Mouse (Mus musculus): ENCODE measurements around the gene Rbpms2. TPM values are rescaled to one million over a fixed set of nuclear protein-coding genes. Genes with fewer than 3 reads are reported as not detected.
"Not testable (repeated sequence)": the region's sequence is repeated elsewhere in the genome, so short reads cannot be mapped to it uniquely, and the experiment has no call there.

Rbpms2 gene
- total RNA-seq, 2 experiments from 2014 or later: 2.4 to 4.0 TPM

DNA sequence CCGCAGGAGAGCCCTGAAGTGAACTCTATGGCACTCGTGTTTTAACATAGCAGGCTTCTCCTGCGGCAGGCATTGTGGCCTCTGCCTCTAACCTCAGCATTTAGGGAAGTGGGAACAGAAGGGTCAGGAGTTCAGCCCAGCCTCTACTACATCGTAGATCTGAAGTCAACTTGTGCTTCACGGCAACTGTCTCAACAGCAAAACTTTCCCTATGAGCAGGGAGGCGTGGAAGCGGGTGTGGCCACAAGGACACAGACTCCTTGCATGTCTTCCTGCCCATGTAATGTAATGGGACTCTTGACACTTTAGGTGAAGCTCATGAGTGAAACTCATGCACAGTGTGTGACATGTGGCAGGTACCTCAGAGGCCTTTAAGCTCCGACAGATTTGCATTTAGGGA is 26.1 kb downstream of the Rbpms2 start:
- DNase-seq: no peak

DNA sequence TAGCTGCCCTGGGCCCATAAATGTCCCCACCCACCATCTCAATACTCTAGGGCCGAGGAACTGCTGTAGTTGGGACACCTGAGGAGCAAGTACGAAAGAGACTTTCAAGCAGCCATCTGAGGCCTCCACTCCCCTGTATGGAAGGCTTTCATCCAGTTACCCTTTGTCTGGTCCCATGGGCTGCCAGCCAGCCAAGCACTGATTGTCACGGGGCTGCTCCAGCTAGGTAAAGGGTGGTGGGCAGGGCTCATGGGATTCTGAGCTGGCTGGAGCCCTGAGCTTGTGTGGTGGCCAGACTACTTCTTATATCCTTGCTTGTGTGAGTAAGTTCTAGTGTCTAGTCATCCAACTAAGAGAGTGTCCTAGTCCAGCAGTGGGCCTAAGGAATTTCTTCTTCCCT is 27.8 kb downstream of the Rbpms2 start:
- no peak for DNase-seq

DNA sequence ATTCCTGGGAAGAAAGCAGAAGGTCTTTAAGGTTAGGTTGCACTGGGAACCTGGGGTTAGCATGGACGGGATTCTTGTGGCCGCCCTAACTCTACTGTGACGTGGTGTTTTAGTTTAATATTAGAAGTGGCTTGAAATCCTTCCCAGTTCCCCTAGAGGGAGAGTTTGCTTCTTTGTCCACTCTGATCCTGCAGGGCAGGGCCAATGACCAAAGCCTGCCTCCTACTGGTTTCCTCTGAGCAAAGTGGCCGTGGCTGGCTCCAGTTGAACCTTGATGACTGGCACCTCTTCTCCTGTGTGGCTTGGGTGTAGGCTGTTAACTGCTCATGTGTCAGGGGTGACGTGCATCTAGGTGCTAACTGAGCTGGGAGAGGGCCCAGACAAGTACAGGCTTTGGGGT is 31.6 kb downstream of the Rbpms2 start:
- DNase-seq: no peak

DNA sequence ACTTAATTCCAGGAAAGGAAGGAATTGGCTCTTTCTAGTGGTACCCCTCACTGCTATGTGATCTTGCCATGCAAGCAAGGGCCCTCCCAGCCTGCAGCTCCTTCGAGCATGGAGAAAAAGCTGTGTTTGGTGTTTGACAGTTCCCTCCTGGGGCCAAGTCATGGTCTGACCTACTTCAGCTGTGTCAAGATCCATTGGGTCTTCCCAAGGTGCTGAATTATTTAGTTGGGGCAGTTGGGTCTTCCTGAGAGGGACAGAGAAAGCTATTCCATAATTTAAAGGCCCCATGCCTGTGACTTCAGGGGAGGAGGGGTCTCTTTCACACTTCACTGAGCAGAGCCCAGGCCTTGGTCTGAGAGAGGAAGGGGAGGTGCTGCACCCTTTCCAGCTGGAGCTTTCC is 32.0 kb downstream of the Rbpms2 start:
- no peak for DNase-seq

DNA sequence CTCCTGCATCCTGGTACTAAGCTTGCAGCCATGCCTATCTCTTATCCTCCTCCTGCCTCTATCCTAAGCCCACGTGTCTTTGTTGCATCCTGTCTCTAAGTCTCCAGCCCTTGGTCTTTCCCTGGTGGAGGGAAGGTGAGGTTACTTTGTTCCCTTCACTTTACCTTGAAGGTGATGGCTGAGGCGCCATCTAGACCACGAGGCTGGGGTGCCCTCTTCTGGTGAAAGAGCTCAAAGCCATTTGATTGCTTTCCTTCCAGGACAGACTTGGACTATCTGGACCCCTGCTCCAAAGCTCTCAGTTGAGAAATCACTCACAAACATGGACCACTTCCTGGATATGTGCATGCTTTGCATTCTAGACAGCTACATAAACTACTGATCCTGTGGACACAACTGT is 34.7 kb downstream of the Rbpms2 start:
- peak; percentile 65 for DNase-seq

DNA sequence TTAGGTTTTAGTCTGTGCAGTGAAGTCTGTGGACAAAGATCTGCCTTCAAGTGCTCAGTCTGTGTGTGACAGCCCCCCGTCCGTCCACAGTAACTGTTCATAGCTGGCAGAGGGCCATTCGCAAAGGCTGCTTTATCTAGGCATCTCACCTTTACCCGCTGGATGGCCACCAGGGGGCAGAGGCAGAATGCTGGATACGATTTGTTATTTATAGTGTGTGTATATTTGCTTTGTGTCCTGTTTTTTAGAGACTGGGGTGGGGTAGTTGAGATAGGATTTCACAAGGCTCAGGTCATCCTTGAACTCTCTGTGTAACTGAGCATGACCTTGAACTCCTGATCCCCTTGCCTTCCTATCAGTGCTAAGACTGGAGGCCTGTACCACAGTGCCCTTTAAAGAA is 36.6 kb downstream of the Rbpms2 start:
- peak; percentile 74 for DNase-seq

DNA sequence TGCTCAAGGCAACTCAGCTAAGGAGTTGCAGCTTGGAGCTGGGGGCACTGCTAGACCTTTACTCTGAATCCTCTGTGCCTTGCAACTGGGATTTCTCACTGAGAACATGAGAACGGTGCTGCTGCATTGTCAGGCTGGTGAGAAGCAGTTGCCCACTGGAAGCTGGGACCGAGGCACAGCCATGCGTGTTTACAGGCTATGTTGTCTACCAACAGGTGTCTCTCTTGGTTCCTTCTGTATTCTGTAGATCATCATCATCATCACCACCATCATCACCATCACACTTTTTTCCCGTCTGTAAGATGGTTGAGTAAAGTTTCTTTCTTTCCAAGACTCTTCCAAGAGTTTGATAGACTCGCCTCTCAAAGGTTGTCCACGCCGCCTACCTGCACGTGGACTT is 38.3 kb downstream of the Rbpms2 start, which contains the start of gene Oaz2:
TSS of gene Oaz2 (plus strand) at position 301 of the 400 bp plus-strand sequence.
- DNase-seq: no peak

DNA sequence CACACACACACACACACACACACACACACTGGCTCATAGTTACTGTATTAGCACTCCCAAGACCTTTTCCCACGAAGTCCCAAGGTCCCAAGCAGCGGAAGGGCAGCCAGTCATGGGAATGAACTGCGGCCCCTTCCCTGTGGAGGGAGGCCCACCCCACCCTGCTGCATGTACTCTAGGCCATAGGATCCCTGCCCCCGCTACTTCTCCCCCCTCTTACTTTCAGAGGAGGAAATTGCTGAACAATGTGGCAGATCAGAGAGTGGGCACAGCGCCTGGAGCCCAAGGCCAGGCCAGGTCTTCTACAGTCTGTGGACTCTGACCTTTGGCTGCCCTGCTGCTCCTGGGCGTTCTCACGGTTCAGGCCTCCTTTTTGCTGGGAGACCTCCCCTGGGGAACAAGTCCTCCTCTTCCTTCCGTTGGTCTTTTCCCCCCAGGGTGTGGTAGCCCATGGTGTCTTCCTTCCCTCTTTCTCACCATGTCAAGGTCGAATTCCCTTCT is 42.0 kb downstream of the Rbpms2 start:
- peak; percentile 31 for DNase-seq

DNA sequence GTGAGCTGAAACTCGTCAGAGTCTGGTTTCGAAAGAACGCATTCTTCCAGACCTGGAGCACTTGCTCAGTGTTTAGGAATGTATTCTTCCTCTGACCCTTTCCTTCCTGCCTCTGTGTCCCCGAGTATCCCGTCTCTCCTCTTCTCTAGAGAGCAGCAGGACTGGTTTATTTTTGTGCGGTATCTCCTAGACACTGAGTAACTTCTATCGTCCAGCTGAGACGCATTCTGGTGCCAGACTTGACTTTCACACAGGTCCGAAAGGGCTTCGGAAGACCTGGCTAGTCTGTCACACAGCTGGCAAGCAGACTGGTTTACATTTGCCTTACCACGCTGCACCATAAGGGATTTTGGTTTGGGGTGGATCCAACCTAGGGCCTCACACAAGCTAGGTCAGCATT is 43.5 kb downstream of the Rbpms2 start:
- DNase-seq: no peak

DNA sequence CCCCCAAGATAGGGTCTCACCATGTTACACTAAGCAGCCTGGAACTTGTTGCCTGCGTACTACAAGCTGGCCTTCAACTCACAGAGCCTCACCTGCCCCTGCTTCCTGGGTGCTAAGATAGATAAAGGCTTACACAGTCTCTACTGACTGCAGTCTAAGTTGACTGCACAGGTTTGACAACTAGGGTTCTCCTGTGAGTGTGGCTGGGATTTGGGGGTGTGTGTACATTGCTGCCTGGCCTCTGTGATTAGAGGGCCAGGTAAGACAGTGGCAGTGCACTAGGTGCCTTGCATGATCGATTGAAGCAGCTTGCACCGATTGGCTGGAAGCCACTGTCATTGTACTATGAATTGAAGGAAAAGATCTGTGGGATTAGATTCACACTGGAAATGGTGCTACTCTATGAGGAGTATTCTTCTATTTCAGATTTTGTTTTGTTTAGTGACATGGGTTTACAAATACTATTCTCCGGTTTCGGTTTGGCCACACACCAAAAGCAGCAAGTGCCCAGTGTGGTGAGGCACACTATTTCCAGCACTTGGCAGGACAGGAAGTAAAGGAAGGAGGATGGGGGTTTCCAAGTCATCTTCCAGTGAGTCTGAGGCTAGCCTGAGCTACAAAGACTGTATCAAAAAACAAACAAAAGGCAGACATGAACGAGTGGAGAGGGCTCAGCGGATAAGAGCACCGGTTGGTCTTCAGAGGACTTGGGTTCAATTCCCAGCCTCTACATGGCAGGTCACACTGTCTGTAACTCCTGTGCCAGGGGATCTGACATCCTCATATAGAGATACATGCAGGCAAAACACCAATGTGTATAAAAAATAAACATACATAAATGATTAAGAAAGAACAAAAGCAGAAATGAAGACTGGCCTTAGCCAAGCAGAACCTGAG is 46.3 kb downstream of the Rbpms2 start:
- DNase-seq: no peak

DNA sequence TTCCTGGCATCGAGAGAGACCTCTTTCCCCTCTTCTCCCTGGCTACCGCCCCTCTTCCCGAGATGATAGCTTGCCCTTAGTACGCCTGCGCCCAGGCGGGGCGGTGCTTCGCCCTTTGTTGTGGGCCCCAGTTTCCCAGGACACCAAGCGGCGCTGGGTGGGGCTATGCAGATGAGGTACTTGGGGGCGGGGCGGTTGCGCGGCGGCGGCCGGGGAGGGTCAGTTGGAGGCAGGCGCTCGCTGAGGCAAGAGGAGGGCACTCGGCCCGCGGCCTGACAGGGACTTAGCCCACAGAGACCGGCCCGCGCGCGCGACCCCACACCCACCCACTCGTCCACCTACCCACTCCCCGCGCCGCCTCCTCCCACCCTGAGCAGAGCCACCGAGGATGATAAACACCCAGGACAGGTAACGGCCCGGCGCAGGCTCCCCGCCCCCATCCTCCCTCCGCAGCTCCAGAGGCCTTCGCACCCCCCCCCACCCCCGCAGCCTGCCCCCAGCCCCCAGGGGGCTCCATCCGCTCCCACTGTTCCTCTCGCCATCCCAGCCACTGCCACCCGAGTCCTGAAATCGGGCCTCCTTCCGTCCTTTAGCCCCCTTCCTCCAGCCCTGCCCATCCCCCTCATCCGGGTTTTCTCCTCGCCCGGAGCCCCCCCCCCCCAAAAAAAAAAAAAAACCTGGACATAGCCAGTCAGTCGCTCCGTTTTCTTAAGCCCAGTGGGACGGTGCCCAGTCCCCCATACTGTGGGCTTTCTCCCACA is 47.1 kb downstream of the Rbpms2 start:
- peak; percentile 98 for DNase-seq

DNA sequence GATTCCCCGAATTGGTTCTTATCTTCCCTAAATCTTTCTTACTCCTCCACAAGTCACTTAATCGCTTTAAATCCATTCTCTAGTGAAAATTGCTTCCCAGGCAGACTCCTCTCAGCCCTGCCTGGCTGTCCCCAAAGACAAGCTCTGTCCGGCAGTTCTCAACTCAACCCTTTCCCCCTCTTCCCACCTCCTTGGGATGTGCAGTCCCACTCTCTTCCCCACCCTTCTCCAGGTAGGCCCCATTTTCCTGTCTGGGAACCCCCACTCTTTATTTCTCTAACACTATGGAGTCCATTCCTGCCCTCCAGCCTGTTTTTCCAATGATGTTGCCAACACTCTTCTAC is 47.6 kb downstream of the Rbpms2 start:
- no peak for DNase-seq

DNA sequence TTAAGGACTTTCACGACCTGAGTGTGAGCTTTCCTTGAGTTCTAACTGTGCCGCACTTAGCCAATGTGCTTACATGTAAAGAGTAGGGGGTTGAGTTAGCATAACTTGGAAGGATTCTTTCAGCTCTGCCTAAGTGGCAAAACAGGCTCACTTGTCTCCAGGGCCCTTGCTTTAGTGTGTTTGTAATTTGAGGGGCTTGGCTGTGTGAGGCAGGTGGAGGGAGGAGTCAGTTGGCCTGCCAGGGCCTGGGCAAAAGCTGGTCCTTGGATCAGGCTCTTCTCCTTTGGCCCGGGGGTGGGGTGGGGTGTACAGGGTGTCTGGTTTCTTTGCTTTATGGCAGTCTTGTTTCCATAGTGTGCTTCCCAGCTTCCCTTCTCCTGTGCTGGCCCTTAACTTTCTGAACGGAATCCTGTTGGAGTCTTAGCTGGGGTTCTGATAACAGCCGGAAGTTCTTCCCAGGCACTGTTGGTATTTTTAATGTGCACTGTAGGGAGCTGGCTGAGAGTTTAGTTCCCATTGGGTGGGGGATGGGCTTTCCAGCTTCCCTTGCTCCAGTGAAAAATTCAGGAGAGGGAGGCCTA is 49.8 kb downstream of the Rbpms2 start:
- DNase-seq: peak; percentile 57

DNA sequence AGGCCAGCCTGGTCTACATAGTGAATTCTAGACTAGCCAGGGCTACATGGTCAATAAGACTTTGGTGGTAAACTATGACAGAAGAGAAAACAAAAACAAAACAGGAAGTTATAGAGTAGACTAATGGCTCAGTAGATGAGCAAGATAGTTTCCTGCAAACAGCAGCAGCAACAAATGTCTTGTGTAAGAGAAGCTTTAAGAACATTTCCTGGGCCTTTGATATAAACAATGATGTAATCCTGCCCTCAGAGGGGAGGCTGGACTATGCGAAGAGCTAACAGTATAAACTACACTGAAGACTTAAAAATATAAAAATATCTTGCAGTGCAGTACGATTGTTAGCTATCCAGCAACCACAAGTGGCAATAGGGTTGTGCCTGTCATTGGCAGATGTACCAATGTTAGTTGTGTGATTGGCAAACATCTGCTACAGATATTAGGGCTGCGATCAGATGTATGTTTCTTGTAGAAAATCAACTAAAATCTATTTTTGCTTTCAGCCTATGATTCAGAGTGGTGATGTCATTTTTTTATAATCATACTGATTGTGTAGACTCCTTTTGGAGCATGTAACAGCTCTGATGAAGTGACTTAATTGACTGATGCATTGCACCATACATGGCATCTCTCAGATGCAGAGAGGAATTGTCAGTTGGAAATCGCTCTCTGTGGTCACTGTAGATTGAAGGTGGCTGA is 51.6 kb downstream of the Rbpms2 start:
- DNase-seq: no peak

DNA sequence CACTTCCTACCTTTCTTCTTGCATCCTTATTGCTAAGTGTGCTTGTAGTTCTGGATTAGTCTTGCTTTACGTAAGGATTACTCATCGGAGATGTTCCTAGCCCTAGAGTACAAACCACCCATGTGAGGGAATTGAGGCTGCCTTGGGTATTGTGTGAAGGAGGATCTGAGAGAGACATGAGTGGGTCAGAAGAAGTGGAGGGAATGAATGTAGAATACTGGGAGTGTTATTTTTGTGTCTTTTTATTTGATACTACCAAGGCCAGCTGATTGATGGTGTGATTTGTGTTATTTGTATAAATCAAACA is 52.1 kb downstream of the Rbpms2 start:
- DNase-seq: no peak

DNA sequence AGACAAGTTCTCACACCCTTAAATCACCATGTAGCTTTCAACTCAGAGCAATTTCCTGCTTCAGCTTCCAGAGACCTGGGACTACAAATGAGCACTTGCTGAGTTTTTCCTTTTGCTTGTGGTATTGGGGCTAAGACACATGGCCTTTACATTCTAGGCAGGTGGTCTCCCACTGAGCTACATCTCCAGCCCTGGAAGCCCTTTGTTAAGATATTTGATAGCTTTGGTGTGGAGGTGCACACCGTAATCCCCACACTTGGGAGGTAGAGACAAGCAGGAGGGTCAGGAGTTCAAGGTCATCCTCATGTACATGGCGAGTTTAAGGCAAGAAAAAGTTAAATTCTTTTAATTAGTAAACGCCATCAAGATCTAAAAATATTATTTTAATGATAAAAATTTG is 52.7 kb downstream of the Rbpms2 start:
- no peak for DNase-seq

DNA sequence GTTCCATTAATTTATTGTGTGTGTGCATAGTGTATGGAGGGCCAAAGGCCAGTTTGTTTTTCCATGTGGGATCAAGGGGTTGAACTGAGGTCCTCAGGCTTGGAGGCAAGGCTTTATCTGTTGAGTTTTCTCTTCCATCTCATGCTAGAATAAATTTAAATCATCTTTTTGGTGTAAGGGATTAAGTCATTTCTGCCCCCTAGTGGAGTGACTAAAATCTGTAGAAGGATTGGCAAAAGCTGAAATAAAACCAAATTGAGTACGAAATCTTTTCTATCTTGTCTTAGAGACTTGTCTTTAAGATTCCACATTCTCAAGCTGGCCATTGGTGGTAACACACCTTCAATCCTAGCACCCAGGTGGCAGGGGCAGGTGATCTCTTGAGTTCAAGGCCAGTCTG is 53.5 kb downstream of the Rbpms2 start:
- no peak for DNase-seq

DNA sequence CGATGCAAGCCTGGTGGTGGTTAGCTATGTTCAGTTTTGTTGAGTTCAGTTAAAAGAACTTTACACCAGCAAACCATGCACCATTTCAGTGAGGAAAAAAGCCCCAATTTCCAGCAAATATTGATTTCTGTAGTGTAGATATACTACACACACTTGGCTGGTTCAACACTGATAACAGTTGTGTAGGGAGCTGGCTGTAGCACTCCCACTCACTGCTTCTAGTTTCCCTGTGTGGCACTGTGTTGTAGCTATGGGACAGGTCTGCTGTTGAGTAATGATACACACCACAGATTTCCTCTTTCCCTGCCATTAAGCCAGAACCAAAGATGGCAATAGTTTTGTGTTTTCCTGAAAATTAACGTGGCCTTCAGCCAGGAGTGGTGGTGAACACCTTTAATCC is 55.3 kb downstream of the Rbpms2 start:
- DNase-seq: no peak

DNA sequence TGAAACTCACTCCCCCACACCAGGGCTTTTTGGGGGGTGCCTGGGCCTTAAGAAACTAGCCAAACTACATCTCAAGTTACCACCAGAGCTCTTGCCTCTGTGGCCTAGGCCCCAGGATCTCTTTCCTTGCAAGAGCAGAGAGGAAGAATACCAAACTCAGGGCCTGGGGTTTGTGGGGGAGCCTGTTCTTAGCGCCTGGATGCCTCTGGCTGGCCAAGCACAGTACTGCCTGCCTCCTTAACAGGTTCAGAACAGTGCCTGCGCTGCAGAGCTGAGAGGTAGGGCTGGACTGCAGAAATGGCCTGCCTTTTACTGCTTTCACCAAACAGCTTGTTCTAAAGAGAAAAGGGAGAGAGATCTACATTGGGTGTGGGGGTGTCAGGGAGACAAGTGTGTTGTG is 60.4 kb downstream of the Rbpms2 start:
- DNase-seq: not testable (repeated sequence)

DNA sequence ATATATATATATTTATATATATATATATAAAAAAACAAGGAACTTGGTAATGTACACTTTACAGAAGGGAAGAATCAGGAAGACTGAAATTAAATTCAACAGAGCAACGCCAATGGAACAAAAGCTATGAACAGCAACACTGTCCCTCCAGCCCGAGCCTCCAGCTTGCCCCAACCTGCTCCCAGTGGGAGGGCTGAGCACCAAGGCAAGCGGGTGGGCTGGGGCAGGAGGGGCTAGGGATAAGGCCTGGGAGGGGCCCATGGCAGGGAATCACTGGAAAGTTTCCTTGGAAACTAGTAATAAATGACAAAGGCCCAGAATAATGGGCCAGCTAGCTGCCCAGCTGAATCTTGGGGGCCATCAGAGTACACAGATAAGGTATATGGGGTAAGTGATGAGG is 63.0 kb downstream of the Rbpms2 start:
- no peak for DNase-seq

DNA sequence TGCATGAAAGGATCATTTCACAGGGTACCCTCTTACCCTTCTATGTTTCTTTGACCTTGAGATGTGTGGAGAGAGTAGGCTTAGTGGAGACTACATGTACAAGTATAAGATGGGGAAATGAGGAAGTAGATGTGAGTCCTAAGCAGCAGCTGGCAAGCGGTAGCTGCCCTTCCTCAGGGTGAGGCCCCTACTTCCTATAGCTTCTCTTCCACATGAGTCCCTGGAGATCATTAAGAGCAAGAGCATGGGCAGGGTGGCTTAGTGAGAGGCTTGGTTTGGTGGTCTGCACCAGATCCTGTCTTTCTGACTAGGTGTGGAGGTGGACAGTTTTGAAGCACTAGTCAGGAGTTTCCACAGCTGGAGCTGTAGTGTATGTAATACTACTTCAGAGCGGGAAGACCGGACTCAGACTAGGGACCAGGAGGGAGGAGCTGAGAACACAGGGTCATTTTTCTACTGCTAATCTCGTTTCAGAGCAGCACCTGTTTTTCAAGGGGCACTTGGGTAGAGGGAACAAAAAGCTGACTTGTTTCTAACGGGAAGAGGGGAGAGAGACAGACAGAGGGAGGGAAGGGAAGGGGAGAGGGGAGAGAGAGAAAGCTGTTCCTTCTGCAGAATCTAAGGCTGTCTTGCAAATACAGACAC is 63.6 kb downstream of the Rbpms2 start:
- DNase-seq: no peak

DNA sequence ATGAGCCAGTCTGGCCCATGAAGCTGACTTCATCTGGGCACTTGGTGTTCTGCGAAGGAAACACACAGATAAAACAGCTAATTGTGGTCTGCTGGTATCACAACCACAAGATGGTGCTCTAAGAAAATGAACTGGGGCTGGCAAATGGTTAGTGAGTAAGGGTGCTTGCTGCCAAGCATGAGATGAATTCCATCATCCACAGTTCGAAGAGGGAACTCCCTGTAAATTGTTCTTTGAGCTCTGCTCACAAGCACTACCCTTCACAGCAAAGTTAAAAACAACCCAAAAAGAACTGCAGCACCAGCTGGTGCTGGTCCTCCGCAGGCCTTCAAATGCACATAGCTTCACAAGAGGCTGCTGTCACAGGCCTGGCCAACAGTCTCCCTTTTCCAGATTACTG is 66.2 kb downstream of the Rbpms2 start:
- no peak for DNase-seq

All from gastrocnemius, postnatal 10 days (tissue).